Mouse (Mus musculus): Measurements from ENCODE around the gene Syndig1. TPM values are rescaled to one million over a fixed set of nuclear protein-coding genes. Genes with fewer than 3 reads are reported as not detected.

Syndig1 gene
- total RNA-seq, 2 experiments from 2014 or later, result 59.2 to 67.5 TPM

DNA sequence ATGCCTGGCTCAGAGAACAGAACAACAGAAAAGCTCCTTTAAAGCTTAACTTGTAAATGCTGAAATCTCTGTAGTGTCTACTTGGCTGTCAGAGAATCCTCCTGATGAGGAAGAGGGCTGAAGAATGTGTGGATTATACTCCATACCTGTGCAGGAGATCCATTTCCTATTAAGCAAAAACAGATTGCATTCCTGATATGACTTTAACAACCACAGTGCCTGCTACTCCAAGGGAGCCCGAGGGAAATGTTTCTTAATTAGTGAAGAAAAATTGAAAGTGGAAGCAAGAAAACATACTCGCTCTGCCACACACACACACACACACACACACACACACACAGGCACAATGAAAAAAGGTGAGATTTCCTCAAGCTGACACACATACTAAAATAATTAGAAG lies 41.5 kb downstream of the Syndig1 start:
- intact Hi-C loops (cut with DNase I), result no loop called here
- DNase-seq (ENCODE audit: low spot score in 2 of 2), result no peak

DNA sequence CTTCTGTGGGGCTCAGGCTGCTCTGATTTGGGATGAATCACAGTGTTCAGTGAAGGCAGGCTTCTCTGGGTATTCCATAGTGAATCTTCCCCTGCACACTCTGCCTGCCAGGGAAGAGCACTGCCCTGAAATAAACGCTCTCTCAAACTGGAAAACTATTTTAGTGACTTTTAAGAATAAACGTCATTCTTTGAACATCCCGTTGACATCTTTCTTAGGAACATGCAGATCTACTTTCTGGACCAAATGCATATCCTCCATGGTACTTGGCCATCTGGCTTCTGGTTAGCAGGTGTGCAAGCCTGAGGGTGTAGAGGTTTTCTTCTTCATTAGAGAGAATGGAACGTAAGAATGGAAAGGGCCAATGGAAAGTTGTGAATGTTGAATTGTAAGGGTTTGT lies 43.5 kb downstream of the Syndig1 start:
- DNase-seq (ENCODE audit: low spot score in 2 of 2), result peak in 1 of 2 experiments; percentile 36
- intact Hi-C loops (cut with DNase I), result loop anchor here (1.0 to 2.0 kb wide), 2 partner anchors 42 to 104 kb away; partner anchors contain the start of gene C530025M09Rik

DNA sequence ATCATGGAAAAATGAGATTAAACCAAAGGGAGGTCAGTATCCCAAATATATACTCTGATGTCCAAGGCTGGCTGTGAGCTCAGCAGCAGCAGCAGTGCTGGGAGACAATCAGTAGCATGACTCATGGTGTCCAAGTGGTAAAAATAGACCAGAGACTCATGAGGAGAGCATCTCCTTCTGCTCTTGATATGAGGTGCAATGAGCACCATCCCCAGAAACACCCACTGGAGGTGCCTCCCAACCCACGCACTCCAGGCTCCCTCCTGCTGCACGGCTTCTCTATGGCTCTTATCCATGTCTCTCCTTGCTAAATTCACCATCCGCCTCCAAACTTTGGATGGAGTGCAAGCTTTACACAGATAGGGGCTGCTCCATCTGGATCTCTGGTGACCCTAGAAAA lies 44.3 kb downstream of the Syndig1 start:
- peak; percentile 86 to 87 for DNase-seq (ENCODE audit: low spot score in 2 of 2)
- intact Hi-C loops (cut with DNase I), result loop anchor here (2.0 kb wide), 1 partner anchor 43 kb away; the partner anchor contains the start of gene C530025M09Rik

DNA sequence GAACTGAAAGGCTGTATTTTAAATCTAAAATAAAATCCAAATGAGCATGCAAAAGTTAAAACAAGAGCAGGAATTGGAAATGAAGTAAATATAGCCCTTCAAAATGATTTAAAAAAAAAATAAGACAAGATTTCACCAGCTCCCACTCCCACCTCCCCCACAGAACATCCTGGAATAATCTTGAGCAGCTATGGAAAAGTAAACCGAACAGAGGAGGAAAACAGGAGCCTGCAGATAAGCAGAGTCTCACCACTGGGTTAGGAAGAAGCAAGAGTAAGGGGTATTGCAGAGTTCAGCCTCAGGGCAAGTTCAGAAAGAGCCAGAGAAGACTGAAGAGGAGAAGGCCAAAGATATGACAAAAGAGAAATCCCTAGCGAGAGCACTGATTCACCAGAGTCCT lies 48.9 kb downstream of the Syndig1 start:
- DNase-seq (ENCODE audit: low spot score in 2 of 2), result peak in 1 of 2 experiments; percentile 26

DNA sequence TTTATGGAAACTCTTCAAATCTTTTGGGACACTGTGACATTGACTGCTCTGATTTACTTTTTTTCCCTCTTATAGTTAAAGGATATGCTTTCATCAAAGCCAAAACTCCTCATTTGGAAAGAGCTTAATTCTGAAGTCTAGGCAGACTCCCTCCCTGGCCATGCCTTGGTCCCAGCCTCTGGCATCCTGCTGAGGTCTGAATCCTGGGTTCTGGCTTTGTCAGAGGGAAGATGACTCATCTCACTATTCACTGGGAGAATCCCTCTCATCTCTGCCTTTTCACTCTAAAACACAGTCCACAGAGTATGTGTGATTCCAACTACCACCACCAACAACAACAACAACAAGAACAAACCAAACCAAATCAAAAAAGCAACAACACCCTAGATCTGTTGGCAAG lies 58.6 kb downstream of the Syndig1 start:
- intact Hi-C loops (cut with DNase I), result no loop called here
- DNase-seq (ENCODE audit: low spot score in 2 of 2), result no peak

More for the DNA sequence above, 48.9 kb downstream of the Syndig1 start:
- intact Hi-C loops (cut with DNase I), result no loop called here

DNA sequence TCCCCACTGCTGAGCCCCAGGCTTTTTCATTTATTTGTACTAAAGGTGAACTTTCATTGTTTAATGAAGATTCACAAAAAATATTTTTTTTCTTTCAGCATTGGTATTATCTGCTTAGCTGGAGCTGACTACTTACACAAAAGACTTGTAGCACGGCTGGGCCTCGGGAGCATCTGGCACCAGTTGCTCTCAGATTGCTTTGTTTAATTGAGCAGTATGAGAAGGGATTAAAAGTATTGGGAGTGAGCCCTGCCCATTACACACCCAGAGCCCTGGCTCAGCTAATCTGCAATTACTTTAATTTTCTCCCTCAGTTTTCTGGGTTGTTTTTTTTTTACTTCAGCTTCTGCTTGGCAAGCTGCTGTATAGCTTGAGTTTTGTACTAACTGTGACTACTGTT lies 62.6 kb downstream of the Syndig1 start:
- intact Hi-C loops (cut with DNase I), result no loop called here
- DNase-seq (ENCODE audit: low spot score in 2 of 2), result no peak

DNA sequence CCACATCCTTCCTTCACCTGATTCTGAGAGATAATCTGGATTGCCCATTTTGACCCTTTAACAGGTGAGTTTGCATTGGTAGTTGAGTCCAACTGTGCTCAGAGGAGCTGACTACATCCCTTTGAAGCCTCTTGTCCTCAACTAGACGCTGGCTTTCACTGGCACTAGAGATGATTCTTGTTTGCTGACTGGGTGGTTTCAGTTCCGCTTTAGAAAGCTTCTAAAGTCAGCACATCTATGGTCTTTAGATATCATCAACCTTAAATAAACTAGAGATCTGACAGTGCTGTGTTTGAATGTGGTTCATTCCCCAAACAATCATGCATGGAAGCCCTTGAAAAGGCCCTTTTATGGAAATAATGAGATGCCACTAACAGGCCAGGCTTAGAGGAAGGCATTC lies 67.3 kb downstream of the Syndig1 start:
- intact Hi-C loops (cut with DNase I), result no loop called here
- DNase-seq (ENCODE audit: low spot score in 2 of 2), result no peak

DNA sequence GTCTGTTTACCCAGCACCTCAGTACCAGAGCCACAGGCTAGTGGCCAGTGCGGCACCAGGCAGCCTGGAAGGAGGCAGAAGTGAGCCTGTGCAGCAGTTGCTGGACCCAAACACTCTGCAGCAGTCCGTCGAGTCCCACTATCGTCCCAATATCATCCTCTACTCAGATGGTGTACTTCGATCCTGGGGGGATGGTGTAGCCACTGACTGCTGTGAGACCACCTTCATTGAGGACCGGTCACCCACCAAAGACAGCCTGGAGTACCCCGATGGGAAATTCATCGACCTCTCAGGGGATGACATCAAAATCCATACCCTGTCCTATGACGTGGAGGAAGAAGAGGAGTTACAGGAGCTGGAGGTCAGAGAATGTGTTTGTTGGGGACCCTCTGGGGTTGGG lies 70.6 kb downstream of the Syndig1 start:
- no peak for DNase-seq (ENCODE audit: low spot score in 2 of 2)
- intact Hi-C loops (cut with DNase I), result no loop called here

DNA sequence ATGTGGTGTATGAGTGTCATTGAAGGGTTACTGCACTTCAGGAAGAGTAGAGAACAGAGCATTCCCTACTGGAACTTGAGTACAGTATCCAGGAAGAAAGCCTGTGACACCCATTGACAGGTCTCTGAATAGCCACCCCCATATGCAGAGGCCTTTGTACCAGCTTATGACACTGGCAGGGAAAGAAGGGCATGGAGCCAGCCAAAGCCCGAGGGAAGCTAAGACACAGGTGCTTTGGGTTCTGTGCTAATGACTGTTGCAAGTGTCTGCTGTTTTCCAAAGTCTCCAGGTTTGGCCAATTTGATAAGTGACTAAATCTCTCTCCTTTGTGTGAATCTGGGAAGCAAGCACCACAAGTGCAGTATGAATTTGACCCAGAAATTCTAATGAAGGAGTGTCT lies 71.6 kb downstream of the Syndig1 start:
- intact Hi-C loops (cut with DNase I), result no loop called here
- no peak for DNase-seq (ENCODE audit: low spot score in 2 of 2)

DNA sequence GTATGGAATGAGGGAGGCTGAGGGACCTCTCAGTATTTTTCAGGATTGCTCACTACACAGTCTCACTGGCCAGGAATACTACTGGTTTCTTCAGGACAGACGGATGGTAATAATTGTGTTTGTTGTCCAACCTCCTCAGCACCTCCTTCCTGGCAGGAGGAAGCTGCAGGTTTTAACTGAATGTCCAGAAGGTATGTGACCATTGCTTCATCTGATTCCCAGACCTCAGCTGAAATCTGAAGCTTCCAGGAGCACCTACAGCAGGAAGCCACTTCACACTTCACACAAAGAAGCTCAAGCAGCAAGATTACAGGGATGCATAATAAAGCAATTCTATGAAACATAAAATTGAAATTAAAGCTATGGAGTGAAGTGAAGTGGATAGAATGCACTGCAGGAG lies 75.4 kb downstream of the Syndig1 start:
- no peak for DNase-seq (ENCODE audit: low spot score in 2 of 2)

DNA sequence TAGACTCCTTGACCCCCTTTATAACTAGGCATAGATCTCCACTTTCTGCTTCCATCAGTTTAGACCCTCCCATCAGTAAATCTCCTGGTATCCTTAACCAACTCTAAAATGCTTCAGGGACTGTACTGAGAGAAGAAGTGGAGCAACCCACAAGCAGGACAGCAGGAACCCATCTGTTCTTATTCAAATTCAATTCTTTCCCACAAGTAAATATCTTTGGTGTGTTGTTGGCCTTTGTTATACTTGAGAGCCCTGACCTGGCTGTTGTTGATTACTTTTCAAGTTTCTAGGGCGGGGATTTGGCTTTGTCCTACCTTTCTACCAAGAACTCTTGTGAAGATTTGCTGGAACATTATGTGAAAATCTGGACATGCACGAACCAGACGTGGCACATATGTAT lies 77.7 kb downstream of the Syndig1 start:
- intact Hi-C loops (cut with DNase I), result no loop called here
- DNase-seq (ENCODE audit: low spot score in 2 of 2), result no peak

More for the DNA sequence above, 75.4 kb downstream of the Syndig1 start:
- intact Hi-C loops (cut with DNase I), result no loop called here

DNA sequence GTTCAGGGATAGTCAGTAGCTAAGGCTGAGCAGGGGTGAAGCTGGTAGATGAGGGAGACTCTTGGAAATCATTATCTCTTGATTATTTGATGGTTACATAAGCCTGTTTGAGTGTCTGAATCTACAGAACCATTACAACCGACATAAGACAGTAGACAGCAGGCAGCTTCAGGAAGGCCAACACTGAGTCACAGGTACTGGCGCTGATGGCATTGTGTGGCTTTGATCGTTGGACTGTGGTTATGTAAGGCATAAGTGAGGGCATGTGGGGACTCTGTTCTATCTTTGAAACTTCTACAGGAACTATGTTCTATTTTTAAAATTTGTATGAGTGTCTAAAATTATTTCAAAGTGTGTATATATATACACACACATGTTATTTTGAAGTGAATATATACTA lies 88.2 kb downstream of the Syndig1 start:
- peak in 1 of 2 experiments; percentile 21 for DNase-seq (ENCODE audit: low spot score in 2 of 2)
- intact Hi-C loops (cut with DNase I), result no loop called here

DNA sequence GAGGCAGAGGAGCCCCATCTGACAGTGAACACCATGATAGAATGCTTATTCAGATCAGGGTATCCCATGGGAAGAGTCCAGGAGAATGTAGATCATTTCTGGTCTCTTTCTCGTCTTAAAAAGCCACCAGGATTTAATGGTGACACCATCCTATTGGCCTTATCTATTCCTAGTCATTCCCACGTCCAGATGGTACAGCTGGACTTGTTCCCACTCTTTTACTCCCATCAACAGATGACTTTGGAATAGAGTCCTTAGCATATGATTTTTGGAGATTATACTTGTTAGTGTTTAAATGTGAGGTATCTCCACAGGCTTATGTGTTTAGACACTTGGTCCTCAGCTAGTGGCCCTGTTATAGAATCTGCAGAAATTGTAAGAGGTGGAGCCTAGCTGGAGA lies 94.5 kb downstream of the Syndig1 start:
- no peak for DNase-seq (ENCODE audit: low spot score in 2 of 2)
- intact Hi-C loops (cut with DNase I), result no loop called here

DNA sequence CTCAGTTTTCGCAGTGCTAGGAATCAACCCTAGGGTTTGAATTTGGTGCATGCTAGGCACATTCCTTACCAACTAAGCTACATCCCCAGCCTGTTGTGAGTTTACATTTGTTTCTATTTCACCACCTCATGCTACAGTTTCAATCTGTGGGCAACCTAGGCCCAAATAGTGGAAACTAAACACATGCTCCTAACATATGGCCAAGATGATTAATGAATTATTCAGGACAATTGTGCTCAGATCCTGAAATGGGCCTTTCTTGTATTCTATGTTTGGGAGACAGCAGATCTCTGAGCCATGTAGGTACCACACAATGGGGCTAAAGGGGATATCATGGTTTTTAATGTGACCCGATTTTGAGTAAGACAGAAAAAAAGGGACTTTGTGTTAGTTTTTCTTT lies 96.9 kb downstream of the Syndig1 start:
- intact Hi-C loops (cut with DNase I), result no loop called here
- no peak for DNase-seq (ENCODE audit: low spot score in 2 of 2)

DNA sequence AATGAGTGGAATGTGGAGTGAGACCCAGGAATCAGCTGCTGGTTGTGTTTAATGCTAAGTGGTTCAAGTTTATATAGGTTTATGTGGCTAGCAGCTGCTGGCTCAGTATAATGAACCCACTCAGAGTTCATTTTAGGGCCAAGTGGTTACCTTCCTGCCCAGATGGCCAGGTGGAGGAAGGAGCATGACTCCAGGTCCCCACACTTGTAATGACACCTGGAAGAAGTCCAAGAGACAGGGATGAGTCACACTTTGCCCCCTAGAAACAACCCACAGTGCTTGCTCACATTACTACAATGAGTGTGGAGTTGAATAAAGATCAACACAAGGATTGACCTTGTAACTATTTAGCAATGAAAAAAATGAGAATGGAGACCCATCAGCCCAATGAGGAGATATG lies 98.0 kb downstream of the Syndig1 start:
- DNase-seq (ENCODE audit: low spot score in 2 of 2), result no peak
- intact Hi-C loops (cut with DNase I), result no loop called here

DNA sequence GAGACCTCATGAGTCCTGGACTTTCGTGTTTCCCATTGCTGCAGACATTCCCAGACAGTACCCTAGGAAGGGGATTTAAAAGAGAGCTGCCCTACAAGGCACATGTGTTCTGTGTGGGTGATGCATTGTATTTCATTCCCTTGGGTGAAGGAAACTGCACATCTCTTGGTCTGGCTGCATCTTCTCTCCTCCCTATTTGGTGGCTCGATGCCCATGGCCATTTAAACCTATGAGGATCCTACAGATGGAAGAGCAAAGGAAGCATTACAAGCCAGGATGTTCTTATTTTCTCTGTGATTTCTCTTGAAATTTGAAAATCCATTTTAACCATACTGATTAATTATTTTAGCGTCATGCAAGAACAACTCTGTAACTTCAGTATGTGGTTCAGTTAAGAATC lies 98.5 kb downstream of the Syndig1 start:
- intact Hi-C loops (cut with DNase I), result no loop called here
- DNase-seq (ENCODE audit: low spot score in 2 of 2), result no peak

DNA sequence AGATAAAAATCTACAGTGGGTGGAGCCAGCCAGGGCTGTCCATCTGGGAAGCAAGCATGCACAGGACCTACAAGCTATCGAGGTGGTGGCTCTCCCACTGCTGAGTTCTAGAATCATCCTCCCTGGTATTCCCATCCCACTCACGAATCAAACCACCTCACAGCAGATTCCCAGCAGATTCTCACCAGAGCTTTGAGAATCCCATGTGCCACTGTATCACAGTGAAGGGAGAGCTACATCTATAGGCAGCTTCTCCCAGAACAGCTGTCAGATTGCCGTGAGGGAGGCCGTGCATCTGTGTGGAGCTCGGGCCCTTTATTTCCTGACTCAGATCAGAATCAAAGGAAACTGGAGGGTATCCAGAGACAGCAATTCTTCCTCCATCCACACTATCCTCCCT lies 101.0 kb downstream of the Syndig1 start:
- DNase-seq (ENCODE audit: low spot score in 2 of 2), result no peak
- intact Hi-C loops (cut with DNase I), result no loop called here

DNA sequence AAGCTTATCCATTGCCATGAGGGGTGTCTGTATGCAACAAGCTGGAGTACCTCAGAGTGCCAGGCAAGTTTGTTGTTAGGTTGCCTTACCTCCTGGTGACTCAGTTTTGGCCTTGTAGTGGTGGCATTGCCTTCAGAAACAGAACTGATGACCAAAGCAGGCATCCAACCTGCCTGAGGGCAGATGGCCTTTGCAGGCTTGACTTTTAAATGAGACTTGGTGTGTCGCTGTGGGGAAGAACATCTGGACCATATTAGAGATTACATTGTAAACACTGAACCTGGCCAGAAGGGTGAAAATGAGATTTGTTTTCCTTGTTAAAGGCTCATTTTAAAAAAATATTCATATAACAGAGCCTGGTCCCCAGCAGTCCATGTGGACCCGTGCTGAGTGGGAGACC lies 102.1 kb downstream of the Syndig1 start:
- intact Hi-C loops (cut with DNase I), result no loop called here
- no peak for DNase-seq (ENCODE audit: low spot score in 2 of 2)

DNA sequence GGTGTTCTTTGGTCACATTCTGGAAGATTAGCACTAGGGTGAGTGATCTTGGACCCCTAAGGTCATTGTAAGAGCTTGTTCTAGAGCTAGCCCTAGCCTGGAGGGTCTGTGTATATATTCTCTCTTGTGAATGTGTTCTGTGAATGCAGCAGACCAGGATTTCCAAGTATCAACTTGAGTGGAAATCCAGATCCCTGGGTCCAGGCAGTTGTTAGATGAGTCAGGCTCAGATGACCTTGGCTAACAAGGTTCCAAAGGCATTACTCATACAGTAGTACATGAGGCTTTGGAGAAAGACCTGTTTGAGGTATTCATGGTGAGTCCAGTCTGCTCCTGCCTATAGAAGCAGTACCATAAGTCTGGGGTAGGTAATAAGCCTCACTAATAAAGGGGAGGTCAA lies 103.1 kb downstream of the Syndig1 start:
- intact Hi-C loops (cut with DNase I), result no loop called here
- DNase-seq (ENCODE audit: low spot score in 2 of 2), result no peak

DNA sequence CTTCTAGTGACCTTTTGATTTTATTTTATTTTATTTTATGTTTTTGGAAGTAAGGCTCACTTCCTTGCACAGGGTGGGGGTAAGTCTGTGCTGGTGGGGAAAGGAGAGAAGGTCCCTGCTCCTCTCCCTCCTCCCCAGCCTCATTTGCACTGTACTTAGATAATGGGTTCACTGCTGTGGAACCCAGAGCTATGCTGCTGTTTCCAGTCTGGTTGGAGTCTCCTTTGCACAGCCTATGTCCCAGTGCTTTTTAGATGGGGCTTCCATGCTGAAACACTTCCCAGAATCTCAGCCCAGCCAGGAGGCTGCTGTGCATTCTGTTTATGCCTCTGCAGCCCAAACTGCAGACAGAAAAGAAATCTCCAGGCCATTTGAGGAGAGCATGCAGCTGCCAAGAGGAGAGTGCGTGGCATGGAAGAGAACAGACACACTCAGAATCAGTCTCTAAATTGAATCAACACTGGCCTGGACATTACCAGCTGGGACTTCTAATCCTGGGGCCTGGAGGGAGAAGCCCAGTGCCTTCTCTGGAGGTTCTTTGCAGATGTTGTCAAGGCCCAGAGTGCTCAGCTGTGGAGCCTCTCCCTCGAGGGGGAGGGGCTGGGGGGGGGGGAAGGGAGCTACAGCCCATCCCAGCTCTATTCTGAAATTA lies 104.4 kb downstream of the Syndig1 start:
- DNase-seq (ENCODE audit: low spot score in 2 of 2), result no peak
- intact Hi-C loops (cut with DNase I), result no loop called here

DNA sequence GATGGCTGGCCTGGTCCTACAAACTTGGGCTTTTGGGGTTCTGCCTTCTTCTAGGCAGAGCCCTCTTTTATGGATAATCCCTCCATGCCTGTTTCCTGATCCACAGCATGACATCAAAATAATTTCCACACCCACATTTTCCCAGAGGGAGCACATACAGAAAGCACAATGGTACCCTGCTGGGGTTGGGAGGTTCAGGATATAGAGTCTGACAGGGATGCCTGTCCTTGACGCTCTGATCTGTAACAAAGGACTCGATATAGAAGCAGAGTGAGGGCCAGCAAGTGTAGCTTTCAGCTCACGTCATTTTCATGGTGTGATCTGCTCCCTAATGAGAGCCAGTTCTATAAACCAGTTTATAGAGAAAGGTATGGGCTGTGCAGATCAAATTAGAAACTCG lies 105.1 kb downstream of the Syndig1 start:
- DNase-seq (ENCODE audit: low spot score in 2 of 2), result no peak
- intact Hi-C loops (cut with DNase I), result no loop called here

DNA sequence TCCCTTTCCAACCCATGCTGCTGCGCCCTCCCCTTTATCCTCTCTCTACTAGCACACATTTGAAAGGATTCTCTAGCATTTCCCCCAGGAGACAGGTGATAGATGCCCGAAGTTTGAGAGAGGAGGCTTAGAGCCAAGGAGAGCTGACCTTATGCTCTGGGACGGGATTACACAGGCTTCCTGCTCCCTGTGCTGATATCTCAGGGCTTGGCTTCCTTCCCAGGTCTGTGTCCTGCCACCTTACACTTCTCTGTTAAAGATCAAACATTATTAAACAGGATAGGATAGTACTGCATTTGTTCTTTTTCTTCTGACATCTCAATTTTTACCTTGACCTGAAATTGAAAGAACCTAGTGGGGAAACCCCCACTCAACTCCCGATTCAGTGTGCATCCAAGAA lies 109.8 kb downstream of the Syndig1 start:
- intact Hi-C loops (cut with DNase I), result no loop called here
- no peak for DNase-seq (ENCODE audit: low spot score in 2 of 2)
